21 mouse cellular contexts compared by ENCODE assay signal in genomic region chr9:112834441-112835245, GRCm38 (mm10).
DNase-seq lines count a peak whose midpoint lies in the region; ATAC-seq and TF ChIP-seq lines count a peak whose summit lies in the region.
"Had no signal": no experiment of that assay in that cellular context is flagged by ENCODE, and none has a peak within 500 bp of the region (broad histone marks: within the 10 kb centered on the region; RNA-seq: fewer than 3 reads in every experiment).

No protein-coding gene starts in this region.

- DNase-seq in cerebellum, postnatal 4 days (ENCODE audit: low spot score in 2 of 2), result no peak
- DNase-seq in brain, adult 2 months (ENCODE audit: low read depth, low spot score), result peak; percentile 88
- peak; percentile 64 to 90 for DNase-seq in cerebellum, adult 2 months
- DNase-seq in cerebellum, postnatal 10 days, result peak; percentile 36 to 73
- no peak for DNase-seq in embryo, embryonic 9.5 days (ENCODE audit: extremely low spot score)
- DNase-seq in forebrain, embryonic 14.5 days (ENCODE audit: low spot score), result no peak
- DNase-seq: adrenal gland, postnatal 14 days; B cell, adult 2 months; gastrocnemius, postnatal 36 days; heart, adult 18-20 months; heart, postnatal 10 days; kidney, adult 11 months had no signal

- no peaks in the 10 kb centered on the region for H3K36me3 ChIP-seq in forebrain, embryonic 14.5 days (ENCODE audit: control insufficient read depth, insufficient read depth, low read length)
- H3K36me3 ChIP-seq: embryonic facial prominence, embryonic 15.5 days; forebrain, embryonic 10.5 days; forebrain, embryonic 15.5 days; heart, embryonic 10.5 days; hindbrain, embryonic 13.5 days had no signal

- H3K9me3 ChIP-seq in forebrain, embryonic 14.5 days (replicated peaks; ENCODE audit: control insufficient read depth, low read length), result no peaks in the 10 kb centered on the region
- H3K9me3 ChIP-seq: embryonic facial prominence, embryonic 15.5 days; forebrain, embryonic 10.5 days; forebrain, embryonic 15.5 days; heart, embryonic 10.5 days; hindbrain, embryonic 13.5 days had no signal

- H3K4me1 ChIP-seq in cerebellum, adult 2 months (ENCODE audit: control insufficient read depth, insufficient read depth, low read length), result peaks cover 28% of the 10 kb centered on the region
- H3K4me1 ChIP-seq in forebrain, embryonic 14.5 days (ENCODE audit: control insufficient read depth, insufficient read depth, low read length), result no peaks in the 10 kb centered on the region
- H3K4me1 ChIP-seq: embryonic facial prominence, embryonic 15.5 days; hindbrain, embryonic 13.5 days had no signal

- WGBS in cerebellum, adult 2 months, result 13% methylated on average over 5 of the region's 5 CpGs
- 74% methylated on average over 5 of the region's 5 CpGs for WGBS in forebrain, embryonic 14.5 days

- no peaks in the 10 kb centered on the region for H3K27me3 ChIP-seq in cerebellum, adult 2 months (ENCODE audit: control insufficient read depth, insufficient read depth, low read length)
- H3K27me3 ChIP-seq in forebrain, embryonic 14.5 days (replicated peaks; ENCODE audit: control insufficient read depth, insufficient read depth, low read length), result no peaks in the 10 kb centered on the region
- H3K27me3 ChIP-seq: embryonic facial prominence, embryonic 15.5 days; forebrain, embryonic 15.5 days; hindbrain, embryonic 13.5 days had no signal

- H3K4me2 ChIP-seq in forebrain, embryonic 14.5 days (ENCODE audit: low read length), result no peak overlapping the region
- H3K4me2 ChIP-seq: embryonic facial prominence, embryonic 15.5 days; forebrain, embryonic 15.5 days; hindbrain, embryonic 13.5 days had no signal

- no peak overlapping the region for H3K9ac ChIP-seq in forebrain, embryonic 14.5 days (ENCODE audit: low read length)
- H3K9ac ChIP-seq: embryonic facial prominence, embryonic 15.5 days; forebrain, embryonic 15.5 days; hindbrain, embryonic 13.5 days had no signal

- TF ChIP-seq CTCF in cerebellum, adult 2 months (IDR thresholded peaks at IDR 0.05; ENCODE audit: borderline replicate concordance, insufficient read depth, low read depth, low read length), result no peak

- peak overlapping the region; percentile 87 for H3K27ac ChIP-seq in cerebellum, adult 2 months (ENCODE audit: insufficient read depth, low read length)
- no peak overlapping the region for H3K27ac ChIP-seq in forebrain, embryonic 14.5 days (ENCODE audit: low read depth, low read length)
- H3K27ac ChIP-seq: embryonic facial prominence, embryonic 15.5 days; forebrain, embryonic 10.5 days; forebrain, embryonic 15.5 days; heart, embryonic 10.5 days; hindbrain, embryonic 13.5 days; hindbrain, postnatal 0 days had no signal

- peak; percentile 74 for ATAC-seq in cerebellum, adult (ENCODE audit: insufficient number of reproducible peaks, low FRiP score, low TSS enrichment)
- ATAC-seq in CD4-positive, CD25-positive, alpha-beta regulatory T cell, adult 4 months, result no peak
- no peak for ATAC-seq in forebrain, embryonic 14.5 days
- ATAC-seq: forebrain, embryonic 15.5 days; hindbrain, postnatal 0 days had no signal

- no peak for TF ChIP-seq POLR2A in cerebellum, adult 2 months (IDR thresholded peaks at IDR 0.05; ENCODE audit: borderline replicate concordance, insufficient read depth, low read length)

- no peak overlapping the region for H3K4me3 ChIP-seq in cerebellum, adult 2 months (replicated peaks; ENCODE audit: insufficient read depth, low read depth, low read length)
- H3K4me3 ChIP-seq in forebrain, embryonic 14.5 days (ENCODE audit: low read depth, low read length), result no peak overlapping the region
- H3K4me3 ChIP-seq: embryonic facial prominence, embryonic 15.5 days; erythroblast, embryonic 14.5 days; forebrain, embryonic 10.5 days; forebrain, embryonic 15.5 days; heart, embryonic 10.5 days; hindbrain, embryonic 13.5 days had no signal

Comparison
In these comparisons a context has a peak if more than half of its experiments do, and no peak if none do; other contexts are left out.
1. DNase-seq: peak in brain, adult 2 months (single experiment), cerebellum, adult 2 months (2 of 2) and cerebellum, postnatal 10 days (2 of 2); none in cerebellum, postnatal 4 days (0 of 2), embryo, embryonic 9.5 days (single experiment) and forebrain, embryonic 14.5 days (single experiment).